Mouse (Mus musculus) lung, postnatal 0 days (tissue): ENCODE results near the gene Zcchc8. TPM values are rescaled to one million over a fixed set of nuclear protein-coding genes. Genes with fewer than 3 reads are reported as not detected.
"Not testable (repeated sequence)": the region's sequence is repeated elsewhere in the genome, so short reads cannot be mapped to it uniquely, and the experiment has no call there.

Experiments
- ATAC-seq: fragments of 200-750 bp; cut with Nextera tagmentation; 2 replicates; pipeline ENCODE4 v1.8.0; 2017; ENCODE audit warnings: moderate library complexity
- DNase-seq: peaks from one replicate; pipeline ENCODE4 v3.0.0-alpha.2; 2016; ENCODE audit warnings: low spot score
- H3K27ac ChIP-seq: fragments of 300-500 bp; sonication (generic); 2 replicates; pipeline ENCODE4 v1.5.1; 2014; ENCODE audit warnings: antibody characterized with exemption, mild to moderate bottlenecking, low read length, mixed read lengths
- H3K27me3 ChIP-seq: fragments of 300-500 bp; sonication (generic); replicated peaks from 2 replicates; pipeline ENCODE4 v1.6.1; 2014; ENCODE audit warnings: low read length, mixed read lengths; ENCODE audit not compliant: insufficient read depth
- H3K36me3 ChIP-seq: fragments of 300-500 bp; sonication (generic); 2 replicates; pipeline ENCODE4 v1.6.1; 2014; ENCODE audit warnings: low read length, mixed read lengths; ENCODE audit not compliant: insufficient read depth
- H3K4me1 ChIP-seq: fragments of 300-500 bp; sonication (generic); 2 replicates; pipeline ENCODE4 v1.6.1; 2014; ENCODE audit warnings: antibody characterized with exemption, low read depth, low read length, mixed read lengths; ENCODE audit not compliant: insufficient read depth
- H3K4me2 ChIP-seq: fragments of 300-500 bp; sonication (generic); replicated peaks from 2 replicates; pipeline ENCODE4 v1.6.1; 2014; ENCODE audit warnings: low read depth, mild to moderate bottlenecking, low read length, moderate library complexity, mixed read lengths
- H3K4me3 ChIP-seq: fragments of 300-500 bp; sonication (generic); 2 replicates; pipeline ENCODE4 v1.5.1; 2014; ENCODE audit warnings: low read depth, low read length
- H3K9ac ChIP-seq: fragments of 300-500 bp; sonication (generic); replicated peaks from 2 replicates; pipeline ENCODE4 v1.6.1; 2014; ENCODE audit warnings: low read depth, mild to moderate bottlenecking
- H3K9me3 ChIP-seq: fragments of 300-500 bp; sonication (generic); 2 replicates; pipeline ENCODE4 v1.6.1; 2016; ENCODE audit warnings: low read length, mixed read lengths
- CTCF ChIP-seq: IDR thresholded peaks from 2 replicates; pipeline ENCODE4 v1.5.1; 2016; ENCODE audit warnings: antibody characterized with exemption, mild to moderate bottlenecking
- EP300 ChIP-seq: IDR thresholded peaks from 2 replicates; pipeline ENCODE4 v1.6.1; 2016; ENCODE audit warnings: antibody characterized with exemption, mild to moderate bottlenecking, control low read depth
- WGBS: fragments of 180-500 bp; shearing (Covaris S2); extraction: QIAGEN DNeasy Blood & Tissue Kit; methylation state at CpG from one replicate; pipeline ENCODE4 v1.1.7; 2014; 5-methylcytosine and 5-hydroxymethylcytosine counted together
- polyA plus RNA-seq: library from polyadenylated mRNA; unstranded; fragments of >200 nt; fragmentation: Nextera tagmentation; extraction: Ambion mirVana; gene quantifications from 2 replicates; pipeline ENCODE4 v1.2.1, GENCODE M21; 2015

Gene Zcchc8
- polyA plus RNA-seq, 1 experiment from 2014 or later: 31.6 TPM

DNA sequence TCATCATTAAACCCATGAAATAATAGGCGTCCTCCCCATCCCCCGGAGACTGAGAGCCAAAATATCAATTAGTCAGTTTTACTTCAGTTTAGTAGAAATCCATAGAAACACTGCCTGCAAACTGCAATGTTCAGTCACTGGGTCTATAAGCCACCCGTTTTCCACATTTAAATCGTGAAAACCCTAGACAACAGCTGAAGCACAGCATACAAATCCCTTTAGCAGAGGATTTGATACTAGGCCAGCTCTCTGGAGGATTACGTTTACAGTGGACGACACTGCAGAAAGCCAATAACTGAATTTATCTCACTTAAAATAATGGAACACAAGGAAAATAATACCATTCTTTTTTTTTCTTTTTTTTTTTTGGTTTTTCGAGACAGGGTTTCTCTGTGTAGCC lies 26.7 kb upstream of the Zcchc8 start:
- H3K27me3 ChIP-seq: no peaks in the 10 kb centered on the region
- H3K4me1 ChIP-seq: peaks cover 14% of the 10 kb centered on the region
- DNase-seq: no peak
- no peaks in the 10 kb centered on the region for H3K9me3 ChIP-seq
- no peak overlapping the region for H3K27ac ChIP-seq
- 12% methylated on average over 7 of the region's 7 CpGs for WGBS
- ATAC-seq: no peak
- peak overlapping the region; percentile 72 for H3K4me2 ChIP-seq
- H3K9ac ChIP-seq: no peak overlapping the region
- no peak for TF ChIP-seq EP300
- no peak for TF ChIP-seq CTCF
- peak overlapping the region; percentile 61 for H3K4me3 ChIP-seq
- H3K36me3 ChIP-seq: peaks cover 14% of the 10 kb centered on the region; the same call in 1 of the 2 replicates

DNA sequence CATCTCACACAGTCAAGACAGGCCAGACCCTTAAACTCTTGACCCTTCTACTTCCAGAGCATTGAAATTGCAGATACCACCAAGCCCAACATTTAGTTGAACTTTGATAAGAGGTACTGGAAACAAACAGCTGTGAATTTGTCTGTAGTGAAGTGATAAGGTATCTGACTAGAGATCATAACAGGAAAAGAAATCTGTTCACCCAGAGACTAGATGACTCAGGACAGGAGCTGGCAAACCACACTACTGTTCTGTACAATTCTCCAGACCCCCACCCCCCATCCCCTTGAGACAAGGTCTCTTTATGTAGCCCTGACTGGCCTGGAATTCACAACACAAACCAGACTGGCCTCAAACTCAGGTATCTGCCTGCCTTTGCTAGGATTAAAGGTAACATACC lies 25.4 kb upstream of the Zcchc8 start:
- peaks cover 14% of the 10 kb centered on the region for H3K4me1 ChIP-seq
- no peaks in the 10 kb centered on the region for H3K27me3 ChIP-seq
- no peak overlapping the region for H3K4me3 ChIP-seq
- H3K9ac ChIP-seq: no peak overlapping the region; the same call in 1 of the 2 replicates
- DNase-seq (no peak), ATAC-seq (no peak)
- no peaks in the 10 kb centered on the region for H3K9me3 ChIP-seq
- 0 out of 2 replicates have a peak, but pooled peaks have one; percentile 24 for TF ChIP-seq EP300
- no peak for TF ChIP-seq CTCF
- peak overlapping the region; percentile 72 for H3K4me2 ChIP-seq
- no peak overlapping the region for H3K27ac ChIP-seq
- H3K36me3 ChIP-seq: peaks cover 17% of the 10 kb centered on the region

DNA sequence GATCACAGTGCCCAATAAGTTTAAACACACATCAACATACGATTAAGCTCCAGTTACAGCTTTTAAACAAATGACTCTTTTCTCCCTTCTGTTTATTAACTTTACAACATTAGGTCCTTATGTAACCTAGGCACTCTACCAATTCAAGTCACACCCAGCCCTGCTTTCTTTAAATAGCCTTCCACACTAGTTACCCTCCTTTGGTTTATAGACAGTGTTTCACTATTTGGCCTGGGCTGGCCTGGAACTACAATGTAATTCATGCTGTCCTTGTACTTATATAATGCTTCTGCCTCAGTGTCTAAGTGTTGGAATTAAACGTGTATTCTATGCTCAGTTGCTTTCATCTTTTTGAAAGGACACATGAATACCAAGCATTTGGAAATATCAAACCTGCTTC lies 23.5 kb upstream of the Zcchc8 start:
- ATAC-seq: no peak
- Histone ChIP-seq H3K27ac (no peak overlapping the region), H3K9me3 (no peaks in the 10 kb centered on the region), H3K4me3 (no peak overlapping the region), H3K36me3 (peaks cover 25% of the 10 kb centered on the region), H3K4me2 (no peak overlapping the region), H3K4me1 (peaks cover 14% of the 10 kb centered on the region; the same call in 1 of the 2 replicates), H3K9ac (no peak overlapping the region), H3K27me3 (no peaks in the 10 kb centered on the region)
- DNase-seq: no peak
- TF ChIP-seq CTCF (no peak), EP300 (no peak)
- 79% methylated on average over 2 of the region's 2 CpGs for WGBS

DNA sequence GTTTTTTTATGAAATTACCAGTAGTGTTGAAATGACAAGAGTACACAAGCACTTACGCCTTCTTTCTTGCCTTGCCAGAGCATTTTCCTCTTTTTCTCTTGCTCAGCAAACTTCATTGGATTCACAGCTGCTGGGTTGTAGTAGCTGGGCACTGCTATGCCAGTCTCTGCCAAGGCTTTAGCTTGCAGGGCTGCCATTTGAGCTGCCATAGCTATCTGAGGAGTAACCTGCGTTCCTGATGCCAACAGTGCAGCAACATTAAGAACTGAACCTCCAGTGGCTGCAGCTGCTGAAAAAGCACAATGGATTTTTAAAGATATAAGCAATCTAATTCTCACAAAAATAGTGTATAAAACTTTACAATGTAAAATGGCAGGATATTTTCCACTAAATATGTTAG lies 10.1 kb upstream of the Zcchc8 start:
- no peak for ATAC-seq
- Histone ChIP-seq H3K4me1 (no peaks in the 10 kb centered on the region), H3K27me3 (no peaks in the 10 kb centered on the region), H3K4me3 (no peak overlapping the region), H3K36me3 (peaks cover 40% of the 10 kb centered on the region), H3K4me2 (no peak overlapping the region), H3K27ac (no peak overlapping the region), H3K9me3 (no peaks in the 10 kb centered on the region), H3K9ac (no peak overlapping the region)
- 90% methylated on average over 2 of the region's 2 CpGs for WGBS
- TF ChIP-seq EP300 (no peak), CTCF (no peak)
- DNase-seq: no peak

DNA sequence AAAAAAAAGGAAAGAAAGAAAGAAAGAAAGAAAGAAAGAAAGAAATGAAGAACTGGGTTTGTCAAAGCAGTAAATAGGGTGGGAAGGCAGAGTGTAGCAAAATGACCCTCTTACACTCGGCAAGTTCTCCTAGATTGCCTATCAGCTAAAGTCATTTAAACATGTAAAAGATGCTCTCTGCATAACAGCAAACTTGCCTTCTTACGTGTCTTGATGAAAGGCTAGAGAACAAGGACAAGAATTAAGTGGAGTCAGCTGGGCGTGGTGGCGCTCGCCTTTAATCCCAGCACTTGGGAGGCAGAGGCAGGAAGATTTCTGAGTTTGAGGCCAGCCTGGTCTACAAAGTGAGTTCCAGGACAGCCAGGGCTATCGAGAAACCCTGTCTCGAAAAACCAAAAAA lies 2.9 kb upstream of the Zcchc8 start:
- H3K4me3 ChIP-seq, H3K27me3 ChIP-seq, H3K9ac ChIP-seq, DNase-seq, H3K4me1 ChIP-seq, H3K4me2 ChIP-seq, H3K27ac ChIP-seq, H3K36me3 ChIP-seq, H3K9me3 ChIP-seq, ATAC-seq: not testable (repeated sequence)
- 89% methylated on average over 7 of the region's 7 CpGs for WGBS

DNA sequence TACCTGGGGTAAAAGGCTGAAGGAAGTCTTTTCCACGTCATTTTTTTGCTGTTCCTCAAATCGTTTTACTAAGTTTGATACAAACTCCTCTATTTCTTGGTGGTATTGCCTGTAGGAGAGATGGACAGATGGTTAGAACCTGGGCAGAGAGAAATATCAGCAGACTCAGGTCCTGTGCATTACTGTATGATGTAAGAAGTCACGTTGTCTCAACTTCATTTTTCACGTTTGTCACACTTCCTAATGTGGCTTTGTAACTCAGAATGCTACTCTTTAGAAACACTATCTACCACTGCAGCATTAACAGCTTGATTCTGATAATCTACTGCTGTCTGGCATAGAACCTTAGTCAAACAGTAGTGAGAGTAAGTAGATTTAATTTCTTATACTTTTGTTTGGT lies 6.3 kb downstream of the Zcchc8 start:
- Histone ChIP-seq H3K9ac (no peak overlapping the region), H3K27ac (no peak overlapping the region), H3K9me3 (no peaks in the 10 kb centered on the region), H3K4me2 (no peak overlapping the region), H3K4me1 (peaks cover 6% of the 10 kb centered on the region; the same call in 1 of the 2 replicates), H3K4me3 (no peak overlapping the region), H3K36me3 (peaks cover 14% of the 10 kb centered on the region), H3K27me3 (no peaks in the 10 kb centered on the region)
- TF ChIP-seq EP300 (no peak), CTCF (no peak)
- ATAC-seq (no peak), DNase-seq (no peak)
- 71% methylated on average over 4 of the region's 4 CpGs for WGBS

DNA sequence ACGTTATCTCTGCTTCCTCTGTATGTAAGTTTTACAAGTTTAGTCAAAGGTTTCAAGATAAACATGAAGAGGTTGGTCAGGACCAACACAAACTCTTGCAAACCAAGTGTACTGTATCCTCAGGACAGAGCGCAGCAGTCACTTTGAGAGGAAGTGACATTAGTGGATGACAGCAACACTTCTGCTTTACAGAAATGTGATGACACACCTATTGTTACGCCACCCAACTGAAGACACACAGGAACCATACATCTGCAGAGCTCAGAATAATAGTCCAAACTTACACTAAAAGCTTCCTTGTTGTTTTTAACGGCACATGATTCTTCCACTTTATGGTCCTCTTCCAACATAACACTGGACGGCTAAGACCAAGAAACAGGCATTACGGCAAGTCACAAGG lies 7.1 kb downstream of the Zcchc8 start:
- Histone ChIP-seq H3K27me3 (no peaks in the 10 kb centered on the region), H3K4me3 (no peak overlapping the region), H3K9ac (no peak overlapping the region), H3K4me1 (peaks cover 6% of the 10 kb centered on the region; the same call in 1 of the 2 replicates), H3K27ac (no peak overlapping the region), H3K4me2 (no peak overlapping the region), H3K36me3 (peaks cover 14% of the 10 kb centered on the region), H3K9me3 (no peaks in the 10 kb centered on the region)
- 90% methylated on average over 6 of the region's 6 CpGs for WGBS
- no peak for ATAC-seq
- TF ChIP-seq CTCF (no peak), EP300 (no peak)
- peak; percentile 24 for DNase-seq
